Mouse (Mus musculus) midbrain, postnatal 0 days (tissue): Measurements from ENCODE around the gene Gm17662. TPM values are rescaled to one million over a fixed set of nuclear protein-coding genes. Genes with fewer than 3 reads are reported as not detected.

Experiments
- ATAC-seq: fragments of 200-750 bp; cut with Nextera tagmentation; 2 replicates; pipeline ENCODE4 v1.8.0; 2017; ENCODE audit warnings: moderate number of reproducible peaks, mild to moderate bottlenecking, moderate TSS enrichment, moderate library complexity; ENCODE audit not compliant: low FRiP score
- DNase-seq: peaks from one replicate; pipeline ENCODE4 v3.0.0-alpha.2; 2015; ENCODE audit warnings: low spot score
- H3K27ac ChIP-seq: fragments of 300-500 bp; sonication (generic); 2 replicates; pipeline ENCODE4 v1.5.1; 2014; ENCODE audit warnings: low read depth, mild to moderate bottlenecking, low read length, mixed read lengths
- H3K27me3 ChIP-seq: fragments of 300-500 bp; sonication (generic); 2 replicates; pipeline ENCODE4 v1.6.1; 2014; ENCODE audit warnings: low read length, control low read depth, mixed read lengths; ENCODE audit not compliant: insufficient read depth
- H3K36me3 ChIP-seq: fragments of 300-500 bp; sonication (generic); 2 replicates; pipeline ENCODE4 v1.6.1; 2014; ENCODE audit warnings: low read length, control low read depth, mixed read lengths; ENCODE audit not compliant: insufficient read depth
- H3K4me1 ChIP-seq: fragments of 300-500 bp; sonication (generic); 2 replicates; pipeline ENCODE4 v1.6.1; 2014; ENCODE audit warnings: mild to moderate bottlenecking, control low read depth, antibody characterized with exemption, low read length, mixed read lengths; ENCODE audit not compliant: insufficient read depth
- H3K4me2 ChIP-seq: fragments of 300-500 bp; sonication (generic); 2 replicates; pipeline ENCODE4 v1.6.1; 2014; ENCODE audit warnings: low read depth, mild to moderate bottlenecking, low read length, mixed read lengths; ENCODE audit not compliant: poor library complexity, severe bottlenecking
- H3K4me3 ChIP-seq: fragments of 300-500 bp; sonication (generic); 2 replicates; pipeline ENCODE4 v1.5.1; 2014; ENCODE audit warnings: low read depth, mild to moderate bottlenecking, low read length, moderate library complexity
- H3K9ac ChIP-seq: fragments of 300-500 bp; sonication (generic); replicated peaks from 2 replicates; pipeline ENCODE4 v1.6.1; 2014; ENCODE audit warnings: mild to moderate bottlenecking, low read length, moderate library complexity, mixed read lengths; ENCODE audit not compliant: poor library complexity, severe bottlenecking
- H3K9me3 ChIP-seq: fragments of 300-500 bp; sonication (generic); 2 replicates; pipeline ENCODE4 v1.6.1; 2016; ENCODE audit warnings: low read length, control low read depth
- CTCF ChIP-seq: IDR thresholded peaks from 2 replicates; pipeline ENCODE4 v1.5.1; 2016; ENCODE audit warnings: antibody characterized with exemption, mild to moderate bottlenecking
- WGBS: fragments of 180-500 bp; shearing (Covaris S2); extraction: QIAGEN DNeasy Blood & Tissue Kit; methylation state at CpG from one replicate; pipeline ENCODE4 v1.1.7; 2014; 5-methylcytosine and 5-hydroxymethylcytosine counted together
- polyA plus RNA-seq: library from polyadenylated mRNA; unstranded; fragments of >200 nt; fragmentation: Nextera tagmentation; extraction: Ambion mirVana; gene quantifications from 2 replicates; pipeline ENCODE4 v1.2.1, GENCODE M21; 2015
- total RNA-seq: library from RNA; depleted of rRNA; stranded (reverse); fragments of >200 nt; gene quantifications from 2 replicates; pipeline ENCODE4 v1.2.3, GENCODE M21; 2014; rRNA removed

Gene Gm17662
- not detected in 2 replicates for total RNA-seq
- not detected in 2 replicates for polyA plus RNA-seq

GRCm38 (mm10) chr4:104857029-104857428 is at the start of gene Gm17662:
Gm17662 (plus strand) TSS chr4:104857329.
- ATAC-seq (no peak), DNase-seq (no peak)
- Histone ChIP-seq H3K4me1 (no peaks in the 10 kb centered on the region), H3K27me3 (no peaks in the 10 kb centered on the region), H3K4me3 (no peak within 1 kb of the TSS), H3K9ac (no peak within 1 kb of the TSS), H3K27ac (no peak within 1 kb of the TSS), H3K4me2 (no peak within 1 kb of the TSS), H3K36me3 (no peaks in the 10 kb centered on the region), H3K9me3 (no peaks in the 10 kb centered on the region)
- TF ChIP-seq CTCF: no peak
- 74% methylated on average over 1 of the region's 1 CpGs for WGBS

- Histone ChIP-seq H3K9ac (no peak overlapping the region), H3K36me3 (no peaks in the 10 kb centered on the region), H3K27me3 (no peaks in the 10 kb centered on the region), H3K27ac (no peak overlapping the region), H3K4me1 (no peaks in the 10 kb centered on the region), H3K9me3 (no peaks in the 10 kb centered on the region), H3K4me2 (no peak overlapping the region), H3K4me3 (no peak overlapping the region)
- ATAC-seq (no peak), DNase-seq (peak; percentile 34)
- WGBS: 65% methylated on average over 10 of the region's 10 CpGs
- no peak for TF ChIP-seq CTCF
Measured at GRCm38 (mm10) chr4:104810710-104811286, 46.3 kb upstream of the Gm17662 start.

GRCm38 (mm10) chr4:104813617-104814016 is 43.5 kb upstream of the Gm17662 start:
- Histone ChIP-seq H3K9ac (no peak overlapping the region), H3K36me3 (no peaks in the 10 kb centered on the region), H3K27me3 (no peaks in the 10 kb centered on the region), H3K27ac (no peak overlapping the region), H3K4me3 (no peak overlapping the region), H3K9me3 (no peaks in the 10 kb centered on the region), H3K4me2 (no peak overlapping the region), H3K4me1 (no peaks in the 10 kb centered on the region)
- no peak for TF ChIP-seq CTCF
- ATAC-seq (no peak), DNase-seq (no peak)
- 71% methylated on average over 2 of the region's 2 CpGs for whole genome bisulfite sequencing

GRCm38 (mm10) chr4:104816519-104817232 is 40.5 kb upstream of the Gm17662 start:
- ATAC-seq: no peak
- Histone ChIP-seq H3K36me3 (no peaks in the 10 kb centered on the region), H3K4me3 (no peak overlapping the region), H3K27ac (no peak overlapping the region), H3K27me3 (no peaks in the 10 kb centered on the region), H3K9ac (no peak overlapping the region), H3K9me3 (no peaks in the 10 kb centered on the region), H3K4me2 (no peak overlapping the region), H3K4me1 (no peaks in the 10 kb centered on the region)
- no peak for DNase-seq
- TF ChIP-seq CTCF: no peak
- 83% methylated on average over 4 of the region's 4 CpGs for WGBS

DNA sequence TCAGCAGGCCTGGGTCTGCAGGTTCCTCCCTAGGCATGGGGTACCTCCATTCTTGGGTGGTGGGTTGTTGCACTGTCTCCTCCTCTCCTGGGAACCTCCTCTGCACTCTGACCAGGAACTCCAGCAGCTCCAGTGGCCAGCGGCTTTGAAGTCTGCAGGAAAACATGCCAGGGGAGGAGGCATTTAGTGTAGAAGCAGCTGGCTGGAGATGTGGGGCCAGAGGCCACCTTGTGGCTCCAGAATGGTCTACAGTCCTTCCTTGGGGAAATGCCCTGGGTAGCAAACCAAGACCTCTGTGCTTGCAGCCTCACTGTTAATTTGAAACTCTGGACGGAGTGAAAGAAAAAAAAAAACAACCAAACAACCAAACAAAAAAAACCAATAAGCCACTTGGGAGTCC is 39.6 kb upstream of the Gm17662 start:
- H3K4me2 ChIP-seq: no peak overlapping the region

GRCm38 (mm10) chr4:104818986-104819385 is 38.1 kb upstream of the Gm17662 start:
- 66% methylated on average over 4 of the region's 4 CpGs for WGBS

More for the DNA sequence above, 39.6 kb upstream of the Gm17662 start:
- TF ChIP-seq CTCF: peak; percentile 11; the same call in 1 of the 2 replicates
- H3K4me1 ChIP-seq: no peaks in the 10 kb centered on the region
- H3K27ac ChIP-seq: no peak overlapping the region
- no peak overlapping the region for H3K9ac ChIP-seq
- DNase-seq: no peak
- WGBS: 58% methylated on average over 2 of the region's 2 CpGs
- H3K4me3 ChIP-seq: no peak overlapping the region
- H3K27me3 ChIP-seq: no peaks in the 10 kb centered on the region
- no peak for ATAC-seq
- no peaks in the 10 kb centered on the region for H3K9me3 ChIP-seq
- no peaks in the 10 kb centered on the region for H3K36me3 ChIP-seq

More at GRCm38 (mm10) chr4:104818986-104819385, 38.1 kb upstream of the Gm17662 start:
- Histone ChIP-seq H3K4me3 (no peak overlapping the region), H3K4me1 (no peaks in the 10 kb centered on the region), H3K27ac (no peak overlapping the region), H3K27me3 (no peaks in the 10 kb centered on the region), H3K9me3 (no peaks in the 10 kb centered on the region), H3K36me3 (no peaks in the 10 kb centered on the region), H3K9ac (no peak overlapping the region), H3K4me2 (no peak overlapping the region)
- ATAC-seq (no peak), DNase-seq (no peak)
- no peak for TF ChIP-seq CTCF
